Mouse (Mus musculus): ENCODE results near the gene Abhd17b.

- TF ChIP-seq TCF12 (IDR thresholded peaks at IDR 0.05; ENCODE audit: low read depth, low read length) (no peak), UBTF (IDR thresholded peaks at IDR 0.05; ENCODE audit: low read depth, low read length) (no peak), HCFC1 (IDR thresholded peaks at IDR 0.05; ENCODE audit: low read depth, low read length) (no peak), ZKSCAN1 (IDR thresholded peaks at IDR 0.05; ENCODE audit: borderline replicate concordance, low read depth, low read length) (no peak), CTCF (conservative IDR thresholded peaks at IDR 0.05 in 1 of 2, IDR thresholded peaks at IDR 0.05 in 1 of 2; ENCODE audit: low read depth in 2 of 2, low read length in 2 of 2) (no peak), BHLHE40 (IDR thresholded peaks at IDR 0.05; ENCODE audit: low read depth, low read length) (no peak), MEF2A (IDR thresholded peaks at IDR 0.05; ENCODE audit: borderline replicate concordance, low read depth, low read length) (no peak), CHD1 (IDR thresholded peaks at IDR 0.05; ENCODE audit: low read depth, low read length) (no peak), MAX (IDR thresholded peaks at IDR 0.05; ENCODE audit: low read length) (no peak), POLR2AphosphoS2 (IDR thresholded peaks at IDR 0.05; ENCODE audit: low read depth, low read length) (no peak), JUN (IDR thresholded peaks at IDR 0.05; ENCODE audit: insufficient read depth, low read depth, low read length) (no peak), EP300 (IDR thresholded peaks at IDR 0.05; ENCODE audit: low read length) (no peak)
Observed at GRCm38 (mm10) chr19:21674354-21675096, 21.5 kb downstream of the Abhd17b start.
